1 mouse cellular context compared by ENCODE assay signal in genomic region chr19:55271448-55271847, GRCm38 (mm10).
TF ChIP-seq lines count a peak whose summit lies in the region.

No protein-coding gene starts in this region.

TF ChIP-seq in MEL, 35 proteins besides CTCF, POLR2A, EP300 and RAD21:
- no peak for TF ChIP-seq POLR2AphosphoS5 (IDR thresholded peaks at IDR 0.05; ENCODE audit: borderline replicate concordance, low read depth, low read length)
- TF ChIP-seq ELF1 (IDR thresholded peaks at IDR 0.05; ENCODE audit: low read depth, low read length) = no peak
- TF ChIP-seq TCF12 (IDR thresholded peaks at IDR 0.05; ENCODE audit: low read depth, low read length) = peak; percentile 53; the same call in 1 of the 2 replicates
- TF ChIP-seq ETS1 (IDR thresholded peaks at IDR 0.05; ENCODE audit: low read depth, low read length) = peak; percentile 52
- peak; percentile 43; the same call in 1 of the 2 replicates for TF ChIP-seq GATA1 (IDR thresholded peaks at IDR 0.05; ENCODE audit: low read depth, low read length)
- 0 out of 2 replicates have a peak, but pooled peaks have one; percentile 22 for TF ChIP-seq SIN3A (IDR thresholded peaks at IDR 0.05; ENCODE audit: low read length)
